Mouse (Mus musculus) myocyte (in vitro differentiated cells): Measurements from ENCODE around the gene Clpb.

Experiments
- CEBPB ChIP-seq: IDR thresholded peaks from 2 replicates; pipeline ENCODE4 v1.6.1; 2011; ENCODE audit warnings: mild to moderate bottlenecking, moderate library complexity; ENCODE audit not compliant: poor library complexity, insufficient read depth, severe bottlenecking
- E2F4 ChIP-seq: IDR thresholded peaks from one replicate; pipeline ENCODE4 v1.6.1; 2011; ENCODE audit warnings: mild to moderate bottlenecking, control low read depth, moderate library complexity; ENCODE audit not compliant: insufficient read depth
- MAX ChIP-seq: IDR thresholded peaks from one replicate; pipeline ENCODE4 v1.6.1; 2011; ENCODE audit warnings: low read depth, mild to moderate bottlenecking, control low read depth
- MYOD1 ChIP-seq, 3 experiments: IDR thresholded peaks; one replicate each; pipeline ENCODE4 v1.6.1; 2011; ENCODE audit warnings: control low read depth in 2 of 3, low read depth in 2 of 3, mild to moderate bottlenecking in 2 of 3, moderate library complexity in 1 of 3; ENCODE audit not compliant: insufficient read length in 2 of 3, control insufficient read depth in 1 of 3
- MYOG ChIP-seq, 3 experiments: IDR thresholded peaks; one replicate each; pipeline ENCODE4 v1.6.1; 2011; ENCODE audit warnings: control low read depth in 2 of 3, low read depth in 2 of 3, mild to moderate bottlenecking in 2 of 3; ENCODE audit not compliant: insufficient read length in 2 of 3, control insufficient read depth in 1 of 3, insufficient read depth in 1 of 3
- POLR2A ChIP-seq: IDR thresholded peaks from one replicate; pipeline ENCODE4 v1.6.1; 2011; ENCODE audit warnings: low read depth, mild to moderate bottlenecking, control low read depth, moderate library complexity; ENCODE audit not compliant: insufficient read length
- POLR2AphosphoS2 ChIP-seq: IDR thresholded peaks from one replicate; pipeline ENCODE4 v1.6.1; 2011; ENCODE audit warnings: low read depth, control low read depth; ENCODE audit not compliant: insufficient read length
- SRF ChIP-seq: IDR thresholded peaks from one replicate; pipeline ENCODE4 v1.6.1; 2011; ENCODE audit warnings: low read depth; ENCODE audit not compliant: control insufficient read depth, insufficient read length
- TCF12 ChIP-seq: IDR thresholded peaks from one replicate; pipeline ENCODE4 v1.6.1; 2011; ENCODE audit warnings: mild to moderate bottlenecking, control low read depth; ENCODE audit not compliant: poor library complexity, insufficient read depth, severe bottlenecking
- TCF3 ChIP-seq: IDR thresholded peaks from one replicate; pipeline ENCODE4 v1.6.1; 2011; ENCODE audit warnings: low read depth, control low read depth; ENCODE audit not compliant: insufficient read length
- USF1 ChIP-seq: IDR thresholded peaks from one replicate; pipeline ENCODE4 v1.6.1; 2011; ENCODE audit warnings: low read depth, mild to moderate bottlenecking, control low read depth, moderate library complexity

- TF ChIP-seq SRF (no peak), MYOG (IDR thresholded peaks at IDR 0.05; ENCODE audit: control insufficient read depth in 1 of 3, insufficient read depth in 1 of 3, insufficient read length in 2 of 3, low read depth in 2 of 3) (no peak), POLR2A (no peak), MAX (no peak), MYOD1 (IDR thresholded peaks at IDR 0.05; ENCODE audit: control insufficient read depth in 1 of 3, insufficient read length in 2 of 3, low read depth in 2 of 3) (no peak), CEBPB (no peak), E2F4 (no peak), TCF12 (no peak), TCF3 (no peak), POLR2AphosphoS2 (no peak), USF1 (no peak)
Measured at GRCm38 (mm10) chr7:101615406-101615805, 48.0 kb upstream of the Clpb start.
